Mouse (Mus musculus): ENCODE results near the gene Pik3c2a. TPM values are rescaled to one million over a fixed set of nuclear protein-coding genes. Genes with fewer than 3 reads are reported as not detected.

Gene Pik3c2a
- polyA plus RNA-seq, 1 experiment from 2014 or later, result 39.7 TPM

DNA sequence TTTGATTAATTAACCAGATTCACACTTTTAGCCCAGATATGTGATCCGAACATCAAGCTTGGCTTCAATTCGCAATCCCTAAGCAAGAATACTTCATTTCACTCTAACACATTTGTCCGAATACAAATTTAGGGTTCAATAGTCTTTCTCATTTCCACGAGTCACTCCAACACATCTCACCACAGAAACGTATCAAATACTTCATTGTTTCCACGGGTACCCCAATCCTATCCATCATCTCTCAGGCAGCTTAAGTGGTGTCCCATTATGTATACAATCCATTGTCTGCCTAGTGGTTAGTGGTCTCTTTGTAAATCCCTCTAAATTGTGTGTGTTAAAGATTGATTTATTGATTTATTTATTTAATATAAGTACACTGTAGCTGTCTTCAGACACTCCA is 108.1 kb downstream of the Pik3c2a start:
- H3K9ac ChIP-seq (ENCODE audit: low read depth, low read length), result no peak overlapping the region
- H3K27ac ChIP-seq (ENCODE audit: low read depth, low read length), result no peak overlapping the region
- H3K9me3 ChIP-seq (ENCODE audit: control insufficient read depth, low read length), result no peaks in the 10 kb centered on the region
- ATAC-seq (ENCODE audit: low FRiP score, low TSS enrichment), result no peak
- H3K36me3 ChIP-seq (ENCODE audit: control insufficient read depth, insufficient read depth, low read length), result peaks cover 39% of the 10 kb centered on the region
- H3K27me3 ChIP-seq (ENCODE audit: control insufficient read depth, insufficient read depth, low read length), result no peaks in the 10 kb centered on the region
- H3K4me3 ChIP-seq (ENCODE audit: low read length), result no peak overlapping the region
- H3K4me2 ChIP-seq (replicated peaks; ENCODE audit: low read depth, low read length), result no peak overlapping the region
- 75% methylated on average over 6 of the region's 6 CpGs for WGBS
- peaks cover 3% of the 10 kb centered on the region; the same call in 1 of the 2 replicates for H3K4me1 ChIP-seq (ENCODE audit: control insufficient read depth, insufficient read depth, low read length)

DNA sequence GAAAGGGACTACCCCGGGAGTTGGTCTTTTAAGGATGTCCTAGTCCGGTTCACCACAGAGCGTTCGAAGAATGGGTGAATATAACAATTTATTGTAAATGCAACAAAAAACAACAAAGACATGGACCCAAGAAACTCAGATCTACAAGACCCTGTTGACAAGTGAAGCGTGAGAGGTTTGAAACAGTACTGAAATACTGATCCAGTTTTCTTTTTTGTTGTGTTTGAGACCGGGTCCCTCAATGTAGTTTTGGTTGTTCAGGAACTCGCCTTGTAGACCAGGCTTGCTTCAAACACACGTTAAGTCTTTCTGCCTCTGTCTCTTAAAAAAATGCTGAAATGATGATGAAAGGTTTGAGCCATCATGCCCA is 108.6 kb downstream of the Pik3c2a start:
- no peaks in the 10 kb centered on the region for H3K9me3 ChIP-seq (ENCODE audit: control insufficient read depth, low read length)
- H3K27me3 ChIP-seq (ENCODE audit: control insufficient read depth, insufficient read depth, low read length), result no peaks in the 10 kb centered on the region
- peaks cover 39% of the 10 kb centered on the region for H3K36me3 ChIP-seq (ENCODE audit: control insufficient read depth, insufficient read depth, low read length)
- 21% methylated on average over 8 of the region's 8 CpGs for WGBS
- peak overlapping the region; percentile 95 for H3K9ac ChIP-seq (ENCODE audit: low read depth, low read length)
- ATAC-seq (ENCODE audit: low FRiP score, low TSS enrichment), result no peak
- H3K4me3 ChIP-seq (ENCODE audit: low read length), result peak overlapping the region; percentile 95
- H3K4me1 ChIP-seq (ENCODE audit: control insufficient read depth, insufficient read depth, low read length), result peaks cover 3% of the 10 kb centered on the region; the same call in 1 of the 2 replicates
- no peak overlapping the region for H3K27ac ChIP-seq (ENCODE audit: low read depth, low read length)
- peak overlapping the region; percentile 77 for H3K4me2 ChIP-seq (replicated peaks; ENCODE audit: low read depth, low read length)

DNA sequence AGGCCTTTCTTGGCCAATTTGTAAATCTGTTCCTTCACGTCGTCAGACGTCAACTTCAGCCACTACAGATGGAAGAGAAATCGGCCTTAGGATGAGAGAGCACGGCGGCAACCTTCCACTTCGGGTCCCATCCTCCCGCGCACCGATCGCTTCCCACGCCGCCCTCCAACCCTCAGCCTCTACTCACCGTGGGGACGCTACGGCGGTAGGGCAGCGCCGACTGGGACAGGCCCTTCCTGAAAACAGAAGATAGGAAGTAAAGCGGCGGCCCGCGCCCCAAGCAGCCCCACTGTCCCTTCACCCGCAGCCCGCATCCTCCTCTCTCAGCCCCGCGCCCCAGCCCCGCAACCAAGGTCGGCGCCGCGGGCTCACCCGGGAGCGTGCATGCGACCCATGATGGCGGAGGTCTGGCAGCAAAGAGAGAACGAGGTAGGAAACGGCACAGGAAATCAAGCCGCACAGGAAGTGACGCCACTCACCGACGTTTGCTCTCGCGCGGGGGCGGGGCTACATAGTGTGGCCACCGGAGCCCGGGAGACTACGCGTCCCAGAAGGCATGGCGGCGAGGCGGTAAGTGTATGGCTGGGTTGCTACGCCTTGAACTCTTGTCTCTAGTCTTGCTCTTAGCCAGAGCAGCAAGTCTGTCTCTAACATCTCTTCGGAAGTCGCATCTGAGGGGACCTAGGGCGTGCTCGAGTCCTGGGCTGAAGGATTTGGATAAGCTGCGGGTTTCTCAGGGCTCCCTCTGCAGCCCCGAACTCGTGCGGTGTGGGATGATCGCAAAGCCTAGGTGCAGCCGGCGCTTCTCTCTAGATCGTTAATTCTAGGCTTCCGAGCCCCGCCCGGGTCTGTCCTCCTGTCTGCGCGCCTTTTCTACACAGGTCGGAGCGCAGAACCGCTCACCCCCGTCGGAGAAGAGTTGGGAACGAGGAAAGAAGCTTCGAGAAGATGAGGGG is 109.3 kb downstream of the Pik3c2a start, which contains the start of gene Rps13:
Gene Rps13 (minus strand): TSS at position 483 of the 956 bp plus-strand sequence.
- no peaks in the 10 kb centered on the region for H3K27me3 ChIP-seq (ENCODE audit: control insufficient read depth, insufficient read depth, low read length)
- peak within 1 kb of the TSS; percentile 95 for H3K4me3 ChIP-seq (ENCODE audit: low read length)
- no peaks in the 10 kb centered on the region for H3K9me3 ChIP-seq (ENCODE audit: control insufficient read depth, low read length)
- H3K9ac ChIP-seq (ENCODE audit: low read depth, low read length), result peak within 1 kb of the TSS; percentile 95
- ATAC-seq (ENCODE audit: low FRiP score, low TSS enrichment), result peak; percentile 98
- peak within 1 kb of the TSS; percentile 77 for H3K4me2 ChIP-seq (replicated peaks; ENCODE audit: low read depth, low read length)
- H3K27ac ChIP-seq (ENCODE audit: low read depth, low read length), result peak within 1 kb of the TSS; percentile 82; the same call in 1 of the 2 replicates
- peaks cover 3% of the 10 kb centered on the region; the same call in 1 of the 2 replicates for H3K4me1 ChIP-seq (ENCODE audit: control insufficient read depth, insufficient read depth, low read length)
- WGBS, result under 1% methylated on average over 78 of the region's 78 CpGs
- H3K36me3 ChIP-seq (ENCODE audit: control insufficient read depth, insufficient read depth, low read length), result peaks cover 36% of the 10 kb centered on the region

DNA sequence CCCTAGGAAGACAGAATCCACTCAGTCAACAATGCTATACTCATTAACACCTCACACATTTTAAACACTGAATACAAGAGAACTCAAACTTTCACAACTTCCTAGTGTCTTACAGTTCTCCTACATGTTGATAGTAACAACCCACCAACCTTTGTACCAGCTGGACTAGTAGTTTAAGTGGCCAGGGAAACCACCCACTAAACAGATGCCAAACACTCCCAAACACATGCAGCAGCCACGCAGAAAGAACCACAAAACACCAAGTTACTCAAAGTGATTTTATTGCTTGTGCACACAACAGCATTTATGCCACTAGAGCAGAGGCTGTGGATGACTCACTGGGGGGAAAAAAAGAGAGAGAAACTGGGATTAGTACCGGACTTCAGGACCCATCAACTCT is 112.0 kb downstream of the Pik3c2a start:
- ATAC-seq (ENCODE audit: low FRiP score, low TSS enrichment), result no peak
- Histone ChIP-seq H3K4me1 (ENCODE audit: control insufficient read depth, insufficient read depth, low read length) (peaks cover 3% of the 10 kb centered on the region; the same call in 1 of the 2 replicates), H3K9ac (ENCODE audit: low read depth, low read length) (no peak overlapping the region), H3K4me3 (ENCODE audit: low read length) (no peak overlapping the region), H3K27ac (ENCODE audit: low read depth, low read length) (no peak overlapping the region), H3K4me2 (replicated peaks; ENCODE audit: low read depth, low read length) (no peak overlapping the region), H3K27me3 (ENCODE audit: control insufficient read depth, insufficient read depth, low read length) (no peaks in the 10 kb centered on the region), H3K9me3 (ENCODE audit: control insufficient read depth, low read length) (no peaks in the 10 kb centered on the region), H3K36me3 (ENCODE audit: control insufficient read depth, insufficient read depth, low read length) (peaks cover 34% of the 10 kb centered on the region)
- 88% methylated on average over 2 of the region's 2 CpGs for WGBS

DNA sequence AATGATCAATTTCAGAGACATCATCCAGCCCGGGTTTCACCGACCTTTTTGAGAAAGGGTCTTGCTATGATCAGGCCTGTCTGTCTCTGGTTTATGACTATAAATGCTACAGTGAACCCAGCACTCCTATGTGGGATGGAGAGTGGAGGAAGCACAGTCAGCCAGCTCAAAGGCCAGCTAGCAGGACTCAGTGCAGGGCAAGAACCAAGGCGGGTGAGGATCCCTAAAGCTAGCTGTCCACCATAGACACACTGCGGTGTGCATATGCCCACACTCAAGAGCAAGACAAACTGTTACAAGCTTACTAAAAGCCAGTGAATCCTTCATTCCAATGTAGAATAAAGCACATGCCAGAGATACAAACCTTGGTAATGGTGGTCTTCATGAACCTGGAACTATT is 113.4 kb downstream of the Pik3c2a start:
- no peak overlapping the region for H3K4me2 ChIP-seq (replicated peaks; ENCODE audit: low read depth, low read length)
- no peak for ATAC-seq (ENCODE audit: low FRiP score, low TSS enrichment)
- H3K9ac ChIP-seq (ENCODE audit: low read depth, low read length), result no peak overlapping the region
- H3K4me3 ChIP-seq (ENCODE audit: low read length), result no peak overlapping the region
- 89% methylated on average over 4 of the region's 4 CpGs for WGBS
- peaks cover 34% of the 10 kb centered on the region for H3K36me3 ChIP-seq (ENCODE audit: control insufficient read depth, insufficient read depth, low read length)
- no peaks in the 10 kb centered on the region for H3K9me3 ChIP-seq (ENCODE audit: control insufficient read depth, low read length)
- peaks cover 3% of the 10 kb centered on the region; the same call in 1 of the 2 replicates for H3K4me1 ChIP-seq (ENCODE audit: control insufficient read depth, insufficient read depth, low read length)
- no peaks in the 10 kb centered on the region for H3K27me3 ChIP-seq (ENCODE audit: control insufficient read depth, insufficient read depth, low read length)
- H3K27ac ChIP-seq (ENCODE audit: low read depth, low read length), result no peak overlapping the region

DNA sequence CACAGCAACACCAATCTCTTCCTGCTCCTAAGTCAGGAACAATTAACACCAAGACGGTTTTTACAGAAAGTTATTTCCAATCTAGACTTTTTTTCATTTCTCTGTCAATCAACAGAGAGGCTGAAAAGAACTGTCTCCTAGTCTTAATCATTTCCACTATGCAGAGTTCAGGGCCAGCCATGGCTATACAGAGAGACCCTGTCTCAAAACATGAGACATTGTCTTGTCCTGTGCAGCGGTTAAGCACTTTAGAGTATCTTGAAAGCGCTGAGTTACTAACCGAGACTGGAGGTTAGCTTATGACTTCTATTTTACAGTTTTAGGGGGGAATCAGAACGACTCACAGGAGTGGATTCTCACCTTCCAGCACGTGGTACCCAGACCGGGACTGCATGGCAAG is 114.5 kb downstream of the Pik3c2a start:
- no peaks in the 10 kb centered on the region for H3K27me3 ChIP-seq (ENCODE audit: control insufficient read depth, insufficient read depth, low read length)
- ATAC-seq (ENCODE audit: low FRiP score, low TSS enrichment), result no peak
- H3K4me3 ChIP-seq (ENCODE audit: low read length), result no peak overlapping the region
- 77% methylated on average over 7 of the region's 7 CpGs for WGBS
- H3K9me3 ChIP-seq (ENCODE audit: control insufficient read depth, low read length), result no peaks in the 10 kb centered on the region
- no peak overlapping the region for H3K27ac ChIP-seq (ENCODE audit: low read depth, low read length)
- H3K9ac ChIP-seq (ENCODE audit: low read depth, low read length), result no peak overlapping the region
- no peak overlapping the region for H3K4me2 ChIP-seq (replicated peaks; ENCODE audit: low read depth, low read length)
- H3K4me1 ChIP-seq (ENCODE audit: control insufficient read depth, insufficient read depth, low read length), result peaks cover 3% of the 10 kb centered on the region; the same call in 1 of the 2 replicates
- peaks cover 34% of the 10 kb centered on the region for H3K36me3 ChIP-seq (ENCODE audit: control insufficient read depth, insufficient read depth, low read length)

DNA sequence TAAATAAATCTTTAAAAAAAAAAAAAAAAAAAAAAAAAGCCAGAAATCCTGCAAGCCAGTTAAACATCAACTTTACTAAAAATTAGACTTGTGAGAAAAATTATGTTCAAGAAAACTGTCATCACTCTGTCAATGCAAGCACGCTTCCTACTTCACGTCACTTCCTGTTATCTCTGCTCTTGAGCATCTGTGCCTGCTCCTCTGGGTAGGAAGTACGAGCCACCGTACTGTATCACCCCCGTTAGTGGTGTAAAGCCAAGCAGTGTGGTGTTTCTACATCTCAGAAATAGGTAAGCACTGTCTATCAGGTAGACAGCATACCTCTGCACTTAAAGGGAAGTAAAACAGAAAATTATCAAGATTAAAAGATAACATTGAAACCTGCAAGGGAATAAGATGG is 115.3 kb downstream of the Pik3c2a start:
- Histone ChIP-seq H3K4me2 (replicated peaks; ENCODE audit: low read depth, low read length) (no peak overlapping the region), H3K4me1 (ENCODE audit: control insufficient read depth, insufficient read depth, low read length) (peaks cover under 1% of the 10 kb centered on the region; the same call in 1 of the 2 replicates), H3K9me3 (ENCODE audit: control insufficient read depth, low read length) (no peaks in the 10 kb centered on the region), H3K4me3 (ENCODE audit: low read length) (no peak overlapping the region), H3K27me3 (ENCODE audit: control insufficient read depth, insufficient read depth, low read length) (no peaks in the 10 kb centered on the region), H3K27ac (ENCODE audit: low read depth, low read length) (no peak overlapping the region), H3K9ac (ENCODE audit: low read depth, low read length) (no peak overlapping the region), H3K36me3 (ENCODE audit: control insufficient read depth, insufficient read depth, low read length) (peaks cover 34% of the 10 kb centered on the region)
- 89% methylated on average over 5 of the region's 5 CpGs for WGBS
- ATAC-seq (ENCODE audit: low FRiP score, low TSS enrichment), result no peak

DNA sequence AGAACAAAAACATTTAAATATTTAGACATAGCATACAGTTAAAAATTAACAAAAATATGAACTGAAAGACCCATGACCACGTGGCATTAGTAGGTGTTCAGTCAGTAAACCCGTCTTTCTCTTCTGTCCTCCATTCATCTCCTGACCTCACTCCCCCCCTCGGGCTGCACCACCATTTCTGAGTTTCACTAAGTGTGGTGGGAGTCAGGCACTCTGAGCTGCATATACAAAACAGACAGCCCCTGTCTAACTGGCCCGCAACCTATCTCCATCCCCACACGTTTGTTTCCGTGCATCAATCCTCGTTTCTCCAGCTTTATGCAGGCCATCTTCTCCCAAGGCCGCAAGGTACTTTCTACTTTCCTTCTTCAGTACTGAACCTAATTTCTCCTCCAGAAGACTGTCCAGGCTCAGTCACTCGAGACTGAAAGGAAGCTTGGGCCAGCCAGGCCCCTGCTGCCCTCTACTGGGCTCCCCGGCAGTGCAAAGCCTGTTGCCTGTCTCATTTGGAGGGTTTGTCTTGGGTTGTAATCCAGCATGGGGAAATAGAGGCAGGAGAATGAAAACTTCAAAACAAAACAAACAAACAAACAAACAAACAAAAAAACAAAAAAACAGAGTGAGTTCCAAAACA is 119.8 kb downstream of the Pik3c2a start:
- no peaks in the 10 kb centered on the region for H3K27me3 ChIP-seq (ENCODE audit: control insufficient read depth, insufficient read depth, low read length)
- H3K4me2 ChIP-seq (replicated peaks; ENCODE audit: low read depth, low read length), result no peak overlapping the region
- H3K4me3 ChIP-seq (ENCODE audit: low read length), result no peak overlapping the region
- H3K4me1 ChIP-seq (ENCODE audit: control insufficient read depth, insufficient read depth, low read length), result no peaks in the 10 kb centered on the region
- ATAC-seq (ENCODE audit: low FRiP score, low TSS enrichment), result peak; percentile 79
- no peaks in the 10 kb centered on the region for H3K36me3 ChIP-seq (ENCODE audit: control insufficient read depth, insufficient read depth, low read length)
- H3K9ac ChIP-seq (ENCODE audit: low read depth, low read length), result no peak overlapping the region
- WGBS, result 32% methylated on average over 10 of the region's 10 CpGs
- H3K9me3 ChIP-seq (ENCODE audit: control insufficient read depth, low read length), result no peaks in the 10 kb centered on the region
- no peak overlapping the region for H3K27ac ChIP-seq (ENCODE audit: low read depth, low read length)

DNA sequence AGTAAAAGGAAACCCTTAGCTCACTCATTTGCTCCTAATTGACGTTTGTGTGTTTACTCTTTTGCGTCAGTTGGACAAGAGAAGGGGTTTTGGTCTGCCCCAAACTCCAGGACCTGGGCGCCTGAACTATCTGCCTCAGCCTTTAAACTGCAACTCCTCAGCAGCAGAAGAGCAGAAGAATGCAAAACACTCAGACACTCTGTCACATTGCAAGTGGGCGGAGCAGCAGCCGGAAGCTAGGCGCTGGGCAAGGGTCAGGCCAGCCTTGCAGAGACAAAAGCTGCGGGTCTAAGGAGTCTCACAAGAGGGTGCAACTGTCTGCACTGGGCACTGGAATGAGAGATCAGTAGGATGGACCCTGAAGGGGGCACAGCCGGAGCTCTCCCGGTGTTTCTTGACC is 133.8 kb downstream of the Pik3c2a start:
- H3K9me3 ChIP-seq (ENCODE audit: control insufficient read depth, low read length), result no peaks in the 10 kb centered on the region
- no peak overlapping the region for H3K4me3 ChIP-seq (ENCODE audit: low read length)
- H3K27me3 ChIP-seq (ENCODE audit: control insufficient read depth, insufficient read depth, low read length), result peaks cover 12% of the 10 kb centered on the region
- no peak overlapping the region for H3K9ac ChIP-seq (ENCODE audit: low read depth, low read length)
- H3K36me3 ChIP-seq (ENCODE audit: control insufficient read depth, insufficient read depth, low read length), result no peaks in the 10 kb centered on the region
- peak overlapping the region; percentile 9; the same call in 1 of the 2 replicates for H3K4me2 ChIP-seq (replicated peaks; ENCODE audit: low read depth, low read length)
- peaks cover 13% of the 10 kb centered on the region for H3K4me1 ChIP-seq (ENCODE audit: control insufficient read depth, insufficient read depth, low read length)
- WGBS, result 20% methylated on average over 9 of the region's 9 CpGs
- no peak overlapping the region for H3K27ac ChIP-seq (ENCODE audit: low read depth, low read length)
- no peak for ATAC-seq (ENCODE audit: low FRiP score, low TSS enrichment)
